Mouse (Mus musculus): ENCODE results near the gene Gzmf. TPM values are rescaled to one million over a fixed set of nuclear protein-coding genes. Genes with fewer than 3 reads are reported as not detected.

Gzmf gene
- polyA plus RNA-seq (2017; shearing (Covaris generic)), result under 1 TPM in 1 of 2 experiments, not detected in 1; 0.51 TPM

GRCm38 (mm10) chr14:56211317-56211716 is at the start of gene Gzmf:
Gzmf (minus strand) TSS chr14:56211417.

GRCm38 (mm10) chr14:56234556-56234955 is 23.3 kb upstream of the Gzmf start, which contains the start of gene Gzmc:
Gzmc (minus strand) TSS chr14:56234656.

GRCm38 (mm10) chr14:56174499-56174898 is 36.7 kb downstream of the Gzmf start, which contains the start of gene Gzmn:
Gzmn (minus strand) TSS chr14:56174599.

GRCm38 (mm10) chr14:56159479-56159878 is 51.7 kb downstream of the Gzmf start, which contains the start of gene Gzmg:
Gzmg (minus strand) TSS chr14:56159579.

Other genes with a start within 250 kb of the Gzmf start
- gene Mcpt1, start 193.4 kb downstream of the Gzmf start, polyA plus RNA-seq (2017; shearing (Covaris generic)), result under 1 TPM in 1 of 2 experiments, not detected in 1; 0.41 TPM
- gene Mcpt9, start 180.9 kb downstream of the Gzmf start, polyA plus RNA-seq (2017; shearing (Covaris generic)), result not detected
- gene Mcpt2, start 169.4 kb downstream of the Gzmf start, polyA plus RNA-seq (2017; shearing (Covaris generic)), result not detected
- gene Mcpt4, start 149.1 kb downstream of the Gzmf start, polyA plus RNA-seq (2017; shearing (Covaris generic)), result 1 to 10 TPM in 1 of 2 experiments, not detected in 1; 1.6 TPM
- gene Mcpt8, start 126.1 kb downstream of the Gzmf start, polyA plus RNA-seq (2017; shearing (Covaris generic)), result not detected
- gene Ctsg, start 108.8 kb downstream of the Gzmf start, polyA plus RNA-seq (2017; shearing (Covaris generic)), result not detected
- gene Gzme, start 90.8 kb downstream of the Gzmf start, polyA plus RNA-seq (2017; shearing (Covaris generic)), result not detected
- not detected for gene Gzmd, start 78.8 kb downstream of the Gzmf start, polyA plus RNA-seq (2017; shearing (Covaris generic))
- not detected for gene Gzmg, start 51.8 kb downstream of the Gzmf start, polyA plus RNA-seq (2017; shearing (Covaris generic))
- gene Gzmn, start 36.8 kb downstream of the Gzmf start, polyA plus RNA-seq (2017; shearing (Covaris generic)), result not detected
- 10 to 100 TPM in 1 of 2 experiments, 1 to 10 TPM in 1; 4.5 to 12.1 TPM for gene Gzmc, start 23.2 kb upstream of the Gzmf start, polyA plus RNA-seq (2017; shearing (Covaris generic))
- gene Gzmb, start 50.8 kb upstream of the Gzmf start, polyA plus RNA-seq (2017; shearing (Covaris generic)), result 100 to 1,000 TPM in 1 of 2 experiments, 10 to 100 TPM in 1; 63.8 to 416 TPM
- gene Atp12a, start 153.7 kb upstream of the Gzmf start, polyA plus RNA-seq (2017; shearing (Covaris generic)), result under 1 TPM in 1 of 2 experiments, not detected in 1; 0.06 TPM
- gene Rnf17, start 191.2 kb upstream of the Gzmf start, polyA plus RNA-seq (2017; shearing (Covaris generic)), result under 1 TPM in 1 of 2 experiments, not detected in 1; 0.60 TPM

Data from activated CD4-positive, CD25-positive, alpha-beta regulatory T cell (primary cell).